Mouse (Mus musculus) testis, adult 2 months (tissue): ENCODE data around the gene Tmem63b.

Experiments used
- CTCF ChIP-seq: fragments of 200-500 bp; IDR thresholded peaks from 2 replicates; pipeline ENCODE4 v1.5.1; 2012; ENCODE audit warnings: low read depth, mild to moderate bottlenecking, inconsistent platforms, low read length, moderate library complexity; ENCODE audit not compliant: control insufficient read depth, insufficient read depth, insufficient replicate concordance
- POLR2A ChIP-seq: fragments of 200-500 bp; IDR thresholded peaks from 2 replicates; pipeline ENCODE4 v1.6.1; 2012; ENCODE audit warnings: low read depth, mild to moderate bottlenecking, inconsistent platforms, low read length, moderate library complexity; ENCODE audit not compliant: control insufficient read depth

GRCm38 (mm10) chr17:45730696-45731095 lies 44.0 kb upstream of the Tmem63b start:
- TF ChIP-seq POLR2A = no peak
- no peak for TF ChIP-seq CTCF
